Mouse (Mus musculus) kidney, adult 18-20 months (tissue): ENCODE results near the gene Dgcr8.
"Not testable (repeated sequence)": the region's sequence is repeated elsewhere in the genome, so short reads cannot be mapped to it uniquely, and the experiment has no call there.

Source experiments
- DNase-seq: peaks from one replicate; pipeline ENCODE4 v3.0.0; 2021

Gene Dgcr8

GRCm38 (mm10) chr16:18289067-18289588 lies at the start of gene Dgcr8:
Dgcr8 (minus strand) TSS chr16:18289246.
- peak; percentile 97 for DNase-seq

GRCm38 (mm10) chr16:18337261-18337660 lies 48.2 kb upstream of the Dgcr8 start:
- DNase-seq, result no peak

GRCm38 (mm10) chr16:18335981-18336380 lies 46.9 kb upstream of the Dgcr8 start:
- no peak for DNase-seq

- peak; percentile 29 for DNase-seq
Measured at GRCm38 (mm10) chr16:18333976-18334375, 44.9 kb upstream of the Dgcr8 start.

GRCm38 (mm10) chr16:18328524-18328923 lies 39.5 kb upstream of the Dgcr8 start:
- no peak for DNase-seq

- DNase-seq, result no peak
Measured at GRCm38 (mm10) chr16:18327936-18328335, 38.9 kb upstream of the Dgcr8 start.

GRCm38 (mm10) chr16:18325741-18326140 lies 36.7 kb upstream of the Dgcr8 start:
- DNase-seq, result no peak

- no peak for DNase-seq
Measured at GRCm38 (mm10) chr16:18324031-18324430, 35.0 kb upstream of the Dgcr8 start.

GRCm38 (mm10) chr16:18323460-18323859 lies 34.4 kb upstream of the Dgcr8 start:
- DNase-seq, result no peak

GRCm38 (mm10) chr16:18321443-18321842 lies 32.4 kb upstream of the Dgcr8 start:
- DNase-seq, result no peak

- DNase-seq, result no peak
Measured at GRCm38 (mm10) chr16:18318992-18319391, 29.9 kb upstream of the Dgcr8 start.

GRCm38 (mm10) chr16:18308159-18308558 lies 19.1 kb upstream of the Dgcr8 start:
- DNase-seq, result no peak

GRCm38 (mm10) chr16:18289614-18290013 lies 568 bp upstream of the Dgcr8 start:
- DNase-seq, result not testable (repeated sequence)

- no peak for DNase-seq
Measured at GRCm38 (mm10) chr16:18288581-18289061, 425 bp downstream of the Dgcr8 start.

GRCm38 (mm10) chr16:18288166-18288565 lies 880 bp downstream of the Dgcr8 start:
- no peak for DNase-seq

- no peak for DNase-seq
Measured at GRCm38 (mm10) chr16:18275166-18275565, 13.9 kb downstream of the Dgcr8 start.

GRCm38 (mm10) chr16:18268182-18268581 lies 20.9 kb downstream of the Dgcr8 start:
- DNase-seq, result no peak

GRCm38 (mm10) chr16:18265024-18265423 lies 24.0 kb downstream of the Dgcr8 start:
- DNase-seq, result no peak

- DNase-seq, result no peak
Measured at GRCm38 (mm10) chr16:18258221-18258620, 30.8 kb downstream of the Dgcr8 start, which contains the start of gene Gm49776. Gm49776 (minus strand) TSS chr16:18258321.

- no peak for DNase-seq
Measured at GRCm38 (mm10) chr16:18253866-18254265, 35.2 kb downstream of the Dgcr8 start.

- DNase-seq, result no peak
Measured at GRCm38 (mm10) chr16:18252736-18253135, 36.3 kb downstream of the Dgcr8 start.

- DNase-seq, result no peak
Measured at GRCm38 (mm10) chr16:18250828-18251790, 37.9 kb downstream of the Dgcr8 start.

- no peak for DNase-seq
Measured at GRCm38 (mm10) chr16:18250231-18250630, 38.8 kb downstream of the Dgcr8 start.

- DNase-seq, result peak; percentile 41
Measured at GRCm38 (mm10) chr16:18249364-18249967, 39.6 kb downstream of the Dgcr8 start.
